Mouse (Mus musculus): Measurements from ENCODE around the gene Rab7. TPM values are rescaled to one million over a fixed set of nuclear protein-coding genes. Genes with fewer than 3 reads are reported as not detected.
A peak's percentile ranks its signal among the peaks of the same experiment; 100 is the strongest.

Gene Rab7
- 304 TPM in 1 of 2 replicates, not detected in the other for polyA plus RNA-seq (2012; ENCODE audit: insufficient read depth, insufficient read length, low replicate concordance, missing spikeins)

- peak; percentile 68 for TF ChIP-seq POLR2A (IDR thresholded peaks at IDR 0.05; ENCODE audit: insufficient read depth, low read depth, low read length)
- TF ChIP-seq CTCF (IDR thresholded peaks at IDR 0.05; ENCODE audit: insufficient read depth, low read depth, low read length), result no peak
- under 1% methylated on average over 78 of the region's 82 CpGs for WGBS
- H3K4me1 ChIP-seq (ENCODE audit: control insufficient read depth, insufficient read depth, low read length), result peaks cover 8% of the 10 kb centered on the region
Observed at GRCm38 (mm10) chr6:88044577-88045405, at the start of gene Rab7. Gene Rab7 (minus strand): TSS chr6:88045270.

GRCm38 (mm10) chr6:88088971-88089370, 43.9 kb upstream of the Rab7 start:
- Histone ChIP-seq H3K27ac (ENCODE audit: insufficient read depth, low read depth, low read length) (no peak overlapping the region), H3K4me1 (ENCODE audit: control insufficient read depth, insufficient read depth, low read length) (no peaks in the 10 kb centered on the region), H3K4me3 (ENCODE audit: insufficient read depth, low read depth, low read length) (no peak overlapping the region)
- WGBS, result 40% methylated on average over 1 of the region's 1 CpGs
- TF ChIP-seq CTCF (IDR thresholded peaks at IDR 0.05; ENCODE audit: insufficient read depth, low read depth, low read length) (no peak), POLR2A (IDR thresholded peaks at IDR 0.05; ENCODE audit: insufficient read depth, low read depth, low read length) (no peak)

More at GRCm38 (mm10) chr6:88044577-88045405, at the start of gene Rab7:
- H3K27ac ChIP-seq (ENCODE audit: insufficient read depth, low read depth, low read length), result peak within 1 kb of the TSS; percentile 62
- H3K4me3 ChIP-seq (ENCODE audit: insufficient read depth, low read depth, low read length), result peak within 1 kb of the TSS; percentile 74

GRCm38 (mm10) chr6:88084278-88085151, 39.4 kb upstream of the Rab7 start, which contains the start of gene Rpn1:
Gene Rpn1 (plus strand): TSS chr6:88084482.
- under 1% methylated on average over 71 of the region's 71 CpGs for WGBS
- TF ChIP-seq CTCF (IDR thresholded peaks at IDR 0.05; ENCODE audit: insufficient read depth, low read depth, low read length) (no peak), POLR2A (IDR thresholded peaks at IDR 0.05; ENCODE audit: insufficient read depth, low read depth, low read length) (peak; percentile 80)
- Histone ChIP-seq H3K4me1 (ENCODE audit: control insufficient read depth, insufficient read depth, low read length) (no peaks in the 10 kb centered on the region), H3K27ac (ENCODE audit: insufficient read depth, low read depth, low read length) (no peak within 1 kb of the TSS; the same call in 1 of the 2 replicates), H3K4me3 (ENCODE audit: insufficient read depth, low read depth, low read length) (peak within 1 kb of the TSS; percentile 97)

DNA sequence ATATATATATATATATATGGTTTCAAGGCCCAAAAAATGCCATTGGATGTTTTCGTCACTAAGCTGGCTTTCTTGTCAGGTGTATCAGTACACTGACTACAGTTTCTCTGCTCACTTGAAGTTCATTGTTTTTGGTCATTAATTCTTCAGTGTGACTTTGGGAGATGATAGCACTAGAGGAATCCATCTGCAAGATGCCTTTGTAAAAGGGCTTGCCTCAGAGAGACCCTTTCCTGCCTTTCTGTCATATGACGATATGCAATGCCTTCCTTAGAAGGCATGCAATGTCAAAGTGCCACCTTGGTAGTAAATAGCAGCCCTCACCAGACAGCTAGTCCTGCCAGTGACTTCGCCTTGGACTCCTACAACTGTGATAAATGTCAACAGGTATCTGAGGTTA, 38.6 kb upstream of the Rab7 start:
- Histone ChIP-seq H3K27ac (ENCODE audit: insufficient read depth, low read depth, low read length) (no peak overlapping the region), H3K4me1 (ENCODE audit: control insufficient read depth, insufficient read depth, low read length) (no peaks in the 10 kb centered on the region), H3K4me3 (ENCODE audit: insufficient read depth, low read depth, low read length) (no peak overlapping the region)
- 67% methylated on average over 3 of the region's 3 CpGs for WGBS
- TF ChIP-seq CTCF (IDR thresholded peaks at IDR 0.05; ENCODE audit: insufficient read depth, low read depth, low read length) (no peak), POLR2A (IDR thresholded peaks at IDR 0.05; ENCODE audit: insufficient read depth, low read depth, low read length) (no peak)

GRCm38 (mm10) chr6:88083095-88083494, 38.0 kb upstream of the Rab7 start:
- H3K27ac ChIP-seq (ENCODE audit: insufficient read depth, low read depth, low read length), result no peak overlapping the region
- H3K4me1 ChIP-seq (ENCODE audit: control insufficient read depth, insufficient read depth, low read length), result no peaks in the 10 kb centered on the region
- whole genome bisulfite sequencing, result 88% methylated on average over 7 of the region's 7 CpGs
- TF ChIP-seq CTCF (IDR thresholded peaks at IDR 0.05; ENCODE audit: insufficient read depth, low read depth, low read length), result no peak
- TF ChIP-seq POLR2A (IDR thresholded peaks at IDR 0.05; ENCODE audit: insufficient read depth, low read depth, low read length), result no peak
- no peak overlapping the region for H3K4me3 ChIP-seq (ENCODE audit: insufficient read depth, low read depth, low read length)

- no peak for TF ChIP-seq CTCF (IDR thresholded peaks at IDR 0.05; ENCODE audit: insufficient read depth, low read depth, low read length)
- TF ChIP-seq POLR2A (IDR thresholded peaks at IDR 0.05; ENCODE audit: insufficient read depth, low read depth, low read length), result no peak
- Histone ChIP-seq H3K27ac (ENCODE audit: insufficient read depth, low read depth, low read length) (no peak overlapping the region), H3K4me1 (ENCODE audit: control insufficient read depth, insufficient read depth, low read length) (no peaks in the 10 kb centered on the region), H3K4me3 (ENCODE audit: insufficient read depth, low read depth, low read length) (no peak overlapping the region)
- 92% methylated on average over 1 of the region's 1 CpGs for WGBS
Observed at GRCm38 (mm10) chr6:88075960-88076517, 31.0 kb upstream of the Rab7 start.

DNA sequence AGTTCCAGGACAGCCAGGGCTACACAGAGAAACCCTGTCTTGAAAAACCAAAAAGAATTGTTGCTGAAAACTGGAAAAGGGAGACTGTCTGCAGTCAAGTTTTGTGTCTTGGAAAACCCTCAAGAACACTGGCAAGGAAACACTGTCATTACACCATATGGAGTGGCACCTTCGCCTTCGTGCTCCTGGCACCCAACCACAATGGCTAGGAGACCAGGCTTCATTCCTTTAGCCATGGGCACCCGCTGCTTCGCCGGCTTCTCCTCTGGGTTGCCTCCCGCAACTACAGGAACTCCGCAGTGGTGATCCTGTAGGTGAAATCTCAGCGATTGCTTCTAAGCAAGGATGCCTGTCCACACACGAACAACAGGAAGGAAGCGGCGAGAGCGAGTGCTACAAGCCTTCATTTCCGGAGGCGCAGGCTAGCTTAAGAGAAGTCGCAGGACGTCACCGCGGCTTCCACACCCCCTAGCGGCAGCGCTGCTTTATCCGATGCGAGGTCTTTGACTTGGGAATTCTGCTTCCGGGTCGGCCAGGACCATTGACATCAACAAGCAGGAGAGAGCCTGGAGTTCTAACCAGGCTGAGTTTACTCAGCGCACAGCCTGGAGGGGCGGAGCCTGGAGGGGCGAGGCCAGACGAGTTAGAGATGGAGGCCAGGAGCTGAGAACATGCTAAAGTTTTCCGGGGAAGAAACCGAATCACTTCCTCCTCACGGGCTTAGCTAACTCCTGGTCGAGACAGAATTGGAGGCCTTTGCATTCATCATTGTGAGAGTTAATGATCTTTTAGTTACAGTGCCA, 29.9 kb upstream of the Rab7 start:
- peak overlapping the region; percentile 53 for H3K4me3 ChIP-seq (ENCODE audit: insufficient read depth, low read depth, low read length)
- TF ChIP-seq CTCF (IDR thresholded peaks at IDR 0.05; ENCODE audit: insufficient read depth, low read depth, low read length) (peak; percentile 92), POLR2A (IDR thresholded peaks at IDR 0.05; ENCODE audit: insufficient read depth, low read depth, low read length) (peak; percentile 32; the same call in 1 of the 2 replicates)
- 2% methylated on average over 32 of the region's 32 CpGs for WGBS
- no peaks in the 10 kb centered on the region for H3K4me1 ChIP-seq (ENCODE audit: control insufficient read depth, insufficient read depth, low read length)
- H3K27ac ChIP-seq (ENCODE audit: insufficient read depth, low read depth, low read length), result peak overlapping the region; percentile 72

GRCm38 (mm10) chr6:88071216-88071615, 26.1 kb upstream of the Rab7 start:
- WGBS, result 79% methylated on average over 5 of the region's 5 CpGs
- Histone ChIP-seq H3K4me1 (ENCODE audit: control insufficient read depth, insufficient read depth, low read length) (no peaks in the 10 kb centered on the region), H3K4me3 (ENCODE audit: insufficient read depth, low read depth, low read length) (no peak overlapping the region), H3K27ac (ENCODE audit: insufficient read depth, low read depth, low read length) (no peak overlapping the region)
- TF ChIP-seq POLR2A (IDR thresholded peaks at IDR 0.05; ENCODE audit: insufficient read depth, low read depth, low read length) (no peak), CTCF (IDR thresholded peaks at IDR 0.05; ENCODE audit: insufficient read depth, low read depth, low read length) (no peak)
